Mouse (Mus musculus) fat pad, adult 2 months (tissue): Measurements from ENCODE around the gene Rell1.

Source experiments
- DNase-seq: peaks from one replicate; pipeline ENCODE4 v3.0.0-alpha.2; 2011; ENCODE audit warnings: low read depth, low spot score; ENCODE audit errors: extremely low read depth

Rell1 gene

DNA sequence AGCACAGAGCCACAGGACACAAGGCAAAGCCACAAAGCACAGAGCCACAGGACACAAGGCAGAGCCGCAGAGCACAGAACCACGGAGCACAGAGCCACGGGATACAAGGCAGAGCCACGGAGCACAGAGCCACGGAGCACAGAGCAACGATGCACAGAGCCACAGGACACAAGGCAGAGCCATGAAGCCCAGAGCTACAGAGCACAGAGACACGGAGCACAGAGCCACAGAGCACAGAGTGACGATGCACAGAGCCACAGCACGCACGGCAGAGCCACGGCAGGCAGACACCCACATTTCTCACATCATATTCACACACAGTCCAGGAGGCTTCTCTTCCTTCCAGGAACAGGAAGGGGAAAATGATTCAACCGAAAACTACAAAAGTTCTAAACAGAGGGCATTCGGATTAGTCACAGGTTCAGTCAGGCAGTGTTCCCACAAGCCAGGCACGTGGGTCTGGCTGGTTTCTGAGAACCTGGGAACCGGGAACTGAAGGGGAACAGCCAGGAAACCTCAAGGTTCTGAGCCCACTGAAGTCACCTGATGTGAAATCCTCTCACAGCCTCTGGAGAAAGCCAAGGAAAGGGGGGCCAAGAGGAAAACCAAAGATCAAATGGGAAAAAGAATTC is 15.2 kb downstream of the Rell1 start:
- DNase-seq, result no peak

DNA sequence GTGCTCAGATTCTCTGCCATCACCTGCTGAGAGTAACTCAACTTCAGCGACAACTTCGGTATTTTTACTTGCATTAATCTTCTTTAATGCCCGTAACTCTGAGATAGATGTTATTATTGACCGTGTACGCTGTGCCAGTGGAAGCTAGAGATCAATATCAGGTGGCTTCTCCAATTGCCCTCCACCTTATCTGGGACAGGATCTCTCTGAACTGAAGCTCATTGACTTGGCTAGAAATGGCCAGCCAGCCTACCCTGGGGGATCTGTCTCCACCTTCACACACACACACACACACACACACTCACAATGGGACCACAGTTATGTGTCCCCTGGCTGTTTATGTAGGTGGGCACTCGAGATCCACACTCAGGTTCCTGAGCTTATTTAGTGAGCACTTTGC is 16.7 kb downstream of the Rell1 start:
- no peak for DNase-seq

DNA sequence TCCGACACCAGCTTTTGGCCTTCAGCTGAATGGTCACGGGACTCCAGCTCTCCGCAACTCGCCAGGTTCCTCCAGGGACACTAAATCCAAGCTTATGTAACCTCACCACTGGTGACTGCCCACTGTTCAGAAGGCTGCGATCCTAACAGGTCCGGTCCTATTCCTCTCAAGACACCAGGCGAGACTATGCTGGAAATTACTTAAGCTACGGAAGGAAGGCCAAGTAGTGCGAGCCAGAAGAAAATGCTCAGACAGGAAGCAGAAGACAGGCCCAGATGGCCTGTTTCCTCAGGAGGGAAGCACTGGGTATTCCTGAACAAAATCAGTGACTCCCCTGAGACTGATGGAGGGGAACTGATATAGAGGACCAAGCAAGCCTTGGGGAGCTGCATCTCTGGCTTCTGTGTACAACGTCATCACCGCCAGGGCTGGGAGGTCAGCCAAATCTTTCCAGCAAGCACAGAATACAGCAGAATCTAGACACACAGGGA is 17.2 kb downstream of the Rell1 start:
- DNase-seq, result no peak

DNA sequence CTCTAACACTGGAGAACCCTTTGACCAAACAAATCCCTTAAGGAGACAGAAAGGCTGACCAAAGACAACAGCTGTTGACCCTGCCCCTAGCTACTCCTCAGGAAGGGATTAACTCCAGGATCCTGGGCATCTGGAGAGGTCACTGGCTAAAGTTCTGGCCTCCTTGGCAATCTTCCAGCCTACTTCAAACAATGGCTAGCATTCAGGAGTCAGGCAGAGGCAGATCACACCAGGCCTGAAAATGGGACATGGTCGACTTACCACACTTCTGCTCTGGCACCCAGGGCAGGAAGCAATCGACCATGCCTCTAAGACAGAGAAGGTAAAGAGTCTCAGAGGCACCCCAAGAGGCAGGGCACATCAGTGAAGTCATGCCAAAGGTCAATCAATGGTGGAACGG is 19.5 kb downstream of the Rell1 start:
- DNase-seq, result no peak

DNA sequence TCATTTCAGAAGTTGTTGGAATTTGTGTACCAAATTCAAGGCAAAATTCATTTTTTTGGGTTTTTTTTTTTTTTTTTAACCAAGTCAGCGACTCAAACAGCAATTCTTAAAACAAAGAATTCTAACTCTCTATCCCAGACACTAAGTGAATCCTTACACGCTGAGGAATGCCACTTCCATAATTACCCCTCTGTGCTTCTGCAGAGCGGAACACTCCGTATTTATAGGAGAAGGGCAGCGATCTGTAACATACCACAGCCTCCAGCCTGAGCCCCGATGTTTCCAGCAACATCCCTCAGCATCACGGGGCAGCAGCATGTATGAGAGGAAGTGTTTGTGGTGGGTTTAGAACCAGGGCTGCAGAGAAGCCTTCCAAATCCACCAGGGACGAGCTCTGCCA is 21.2 kb downstream of the Rell1 start:
- DNase-seq, result no peak

DNA sequence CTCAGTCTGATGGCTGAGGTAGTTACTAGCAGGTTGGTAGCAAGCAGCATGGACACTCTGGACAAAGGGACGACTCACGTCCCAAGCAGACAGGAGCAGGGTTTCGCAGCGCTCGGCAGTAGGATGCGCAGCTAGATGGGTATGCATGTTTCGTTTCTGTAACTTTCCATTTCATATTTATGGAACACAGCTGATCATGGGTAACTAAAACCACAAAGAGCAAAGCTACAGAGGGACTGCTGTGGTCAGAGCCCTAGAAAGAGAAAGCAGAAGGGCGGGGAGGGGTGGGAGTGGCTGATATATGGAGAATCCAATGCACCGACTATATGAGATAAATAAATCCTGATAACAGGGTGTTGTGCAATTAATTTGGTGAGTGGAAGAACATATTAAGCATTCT is 25.4 kb downstream of the Rell1 start:
- DNase-seq, result no peak

DNA sequence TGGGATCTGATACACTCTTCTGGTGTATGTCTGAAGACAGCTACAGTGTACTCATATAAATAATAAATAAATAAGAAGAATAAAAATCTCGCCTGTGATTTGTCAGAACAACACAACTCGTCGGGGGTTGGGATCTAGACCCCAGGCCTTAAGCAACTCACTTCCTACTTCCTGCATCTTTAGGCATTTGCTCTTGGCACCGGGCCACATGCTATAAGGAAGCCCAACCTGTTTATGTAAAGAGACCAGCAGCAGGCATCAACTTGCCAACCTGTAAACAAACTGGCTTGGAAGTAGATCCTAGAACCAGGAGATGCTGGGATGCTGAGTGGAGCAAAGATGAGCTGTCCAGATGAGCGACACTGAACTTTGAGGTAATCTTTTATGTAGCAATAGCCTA is 26.8 kb downstream of the Rell1 start:
- DNase-seq, result no peak

DNA sequence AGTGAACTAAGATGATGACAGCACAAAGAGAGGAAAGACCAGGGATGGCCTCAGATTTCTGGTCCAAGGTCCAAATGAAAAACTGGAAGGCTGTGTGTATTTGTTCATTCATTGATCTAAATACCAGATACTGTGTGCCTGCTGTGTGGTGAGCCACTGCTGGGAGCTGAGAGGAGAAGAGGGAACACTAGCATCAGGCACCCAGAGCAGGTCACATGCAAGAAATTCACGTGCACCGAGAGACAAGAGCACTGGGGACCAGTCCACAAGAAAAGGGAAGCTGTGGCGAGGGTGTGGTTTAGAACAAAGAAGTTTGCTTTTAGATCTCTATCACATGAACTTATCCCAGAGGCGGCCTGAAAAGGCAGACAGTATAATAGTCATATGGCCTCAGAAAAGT is 30.1 kb downstream of the Rell1 start:
- DNase-seq, result no peak

DNA sequence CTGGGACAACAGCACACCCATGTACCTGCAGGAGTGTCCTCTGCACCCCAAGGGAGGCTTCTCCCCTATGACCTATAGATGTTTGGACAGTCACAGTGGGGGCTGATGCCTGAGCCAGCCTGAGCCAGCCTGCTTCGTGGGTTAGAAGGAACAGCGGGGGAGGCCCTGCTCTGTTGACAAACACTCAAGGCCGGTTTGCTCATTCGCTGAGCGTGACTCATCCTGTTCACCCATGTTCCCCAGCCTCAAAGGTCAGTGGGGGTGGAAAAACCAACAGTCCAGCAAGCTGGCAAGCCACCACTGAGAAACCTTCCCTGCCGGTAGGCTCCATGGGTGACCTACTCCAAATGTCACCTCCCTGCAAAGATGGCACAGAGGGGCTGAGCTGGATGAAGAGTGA is 32.0 kb downstream of the Rell1 start:
- DNase-seq, result no peak

DNA sequence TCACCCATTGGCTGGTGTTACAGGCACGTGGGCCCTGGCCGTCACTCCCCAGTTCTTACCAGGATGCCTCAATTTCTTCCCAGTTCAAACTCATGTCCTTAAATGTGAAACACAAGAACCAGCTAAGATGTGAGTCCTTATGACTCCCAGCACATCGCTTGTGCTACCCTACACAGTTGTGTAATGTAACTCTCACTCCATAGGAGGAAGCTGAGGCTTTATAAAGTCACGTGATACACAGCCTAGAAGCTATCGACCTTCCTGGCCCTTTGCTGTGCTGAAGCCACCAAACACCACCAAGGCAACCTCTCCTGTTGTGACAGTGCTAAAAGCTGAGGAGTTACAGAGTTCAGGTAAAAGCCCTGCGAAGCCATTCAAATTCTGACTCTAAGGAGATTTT is 33.1 kb downstream of the Rell1 start:
- no peak for DNase-seq

DNA sequence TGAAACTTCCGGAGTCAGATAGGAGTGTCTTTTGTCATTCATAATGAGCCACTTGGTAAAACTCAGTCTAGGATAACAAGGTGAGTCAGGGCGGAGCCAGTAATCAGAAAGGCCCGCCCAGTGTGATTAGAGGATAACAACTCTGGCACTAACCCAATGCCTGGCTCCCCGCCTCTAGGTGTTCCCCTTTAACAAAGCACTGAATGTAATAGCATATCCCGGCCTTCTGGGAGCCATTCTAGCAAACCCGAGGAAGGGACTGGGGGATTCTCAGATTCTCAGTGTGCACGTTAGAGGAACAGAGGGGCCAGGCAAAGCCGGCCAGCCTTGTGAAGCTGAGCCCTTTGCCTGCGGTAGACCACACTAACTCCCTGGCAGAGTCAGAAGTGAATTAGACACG is 35.9 kb downstream of the Rell1 start:
- DNase-seq, result no peak

DNA sequence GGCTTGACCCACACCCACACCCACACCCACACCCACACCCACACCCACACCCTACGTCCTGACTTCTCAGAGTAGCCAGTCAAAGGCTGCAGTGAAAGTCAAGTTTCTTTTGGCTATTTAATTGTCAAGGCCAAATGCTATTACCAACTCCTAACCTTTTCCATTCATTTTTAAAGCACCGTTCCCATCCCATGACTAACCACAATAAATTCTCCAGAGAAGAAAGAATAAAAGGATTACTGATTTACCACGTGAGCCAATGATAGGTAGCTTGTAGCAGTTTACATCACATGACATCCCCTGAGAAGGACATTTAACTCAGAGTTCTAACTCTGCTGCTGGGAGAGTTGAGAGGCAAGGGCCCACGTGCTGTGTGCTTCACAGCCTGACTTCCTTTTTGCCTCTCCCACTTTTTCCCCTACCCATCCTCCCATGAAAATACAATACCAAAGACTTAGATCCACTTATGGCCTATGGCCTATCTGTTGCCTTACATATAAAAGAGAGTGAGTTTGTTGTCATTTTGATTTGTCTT is 37.8 kb downstream of the Rell1 start:
- no peak for DNase-seq

DNA sequence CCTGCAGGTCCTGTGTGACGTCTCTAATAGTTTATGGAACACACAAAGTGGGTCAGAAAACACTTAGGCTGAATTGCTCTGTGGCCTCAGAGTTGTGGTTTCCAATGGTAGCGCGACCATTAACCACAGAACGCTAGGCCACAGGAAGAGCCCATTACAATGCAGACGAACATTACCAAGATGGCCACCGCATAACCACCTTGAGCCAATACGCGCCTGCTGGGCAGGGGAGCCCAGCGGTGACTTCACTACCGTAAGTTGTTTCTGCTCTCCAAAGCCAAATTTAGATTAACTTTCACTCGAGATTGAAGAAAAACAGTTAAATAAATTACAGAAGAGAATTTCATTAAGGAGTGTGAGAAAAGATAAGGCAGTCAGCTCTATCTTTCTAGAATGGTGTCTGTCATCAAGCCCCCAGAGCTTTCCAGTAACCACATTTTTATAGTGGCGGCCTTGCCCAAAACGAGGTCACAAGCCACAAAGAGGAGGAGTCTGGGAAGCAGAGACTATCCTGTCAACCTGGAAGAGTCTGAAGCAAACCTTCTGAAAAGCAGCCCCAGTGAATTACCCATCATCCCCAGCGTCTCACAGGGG is 43.6 kb downstream of the Rell1 start:
- no peak for DNase-seq

DNA sequence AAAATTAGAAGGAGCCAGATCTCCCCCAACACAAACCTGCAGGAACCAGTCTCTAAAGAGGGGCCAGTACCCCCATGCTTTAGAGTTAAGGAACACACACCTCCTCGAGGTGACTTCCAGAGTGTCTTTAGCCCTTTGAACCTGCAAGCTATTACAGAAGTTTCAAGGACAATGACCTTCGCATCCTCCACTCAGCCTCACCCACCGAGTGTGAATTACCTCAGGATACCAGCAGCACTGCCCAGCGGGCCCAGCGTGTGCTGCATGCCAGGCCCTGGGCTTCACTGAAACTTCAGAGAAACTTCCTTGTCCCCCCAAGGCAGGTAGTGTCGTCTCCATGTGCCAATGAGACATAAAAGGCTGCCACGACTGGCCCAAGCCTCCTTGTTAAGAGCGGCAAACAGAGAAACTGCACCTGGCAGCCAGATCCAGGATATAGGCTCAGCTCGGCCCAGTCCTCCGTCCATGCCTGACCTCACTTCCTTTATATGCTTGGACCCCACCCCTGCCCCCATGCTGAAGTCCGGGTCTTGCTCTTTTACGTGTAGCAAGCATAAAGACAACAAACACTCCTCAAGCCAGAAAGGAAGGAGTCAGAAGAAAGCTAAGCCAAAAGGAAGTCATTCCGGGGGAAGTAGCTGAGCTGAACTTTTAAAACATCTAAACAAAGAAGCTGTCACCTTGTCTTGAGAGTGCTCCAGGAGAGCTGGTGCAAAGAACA is 45.2 kb downstream of the Rell1 start:
- no peak for DNase-seq

DNA sequence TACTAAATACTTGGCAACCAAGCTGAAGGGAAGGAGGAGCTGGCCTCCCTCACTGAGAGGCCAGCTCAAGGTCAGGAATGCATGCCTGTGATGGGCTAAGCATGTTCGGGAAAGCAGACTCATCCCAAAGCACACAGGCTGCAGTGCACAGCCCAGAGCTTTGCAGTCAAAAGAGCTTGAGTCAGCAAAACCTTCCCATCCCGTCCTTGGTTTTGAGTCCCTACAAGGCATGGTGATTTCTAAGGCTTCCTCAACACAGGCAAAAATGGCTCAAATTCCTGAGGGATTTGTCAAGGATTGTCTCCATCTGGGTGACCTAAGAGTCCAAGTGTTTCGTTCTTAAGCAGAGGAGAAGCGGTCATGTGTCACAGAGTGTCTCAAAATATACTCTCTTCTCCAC is 50.5 kb downstream of the Rell1 start:
- no peak for DNase-seq

DNA sequence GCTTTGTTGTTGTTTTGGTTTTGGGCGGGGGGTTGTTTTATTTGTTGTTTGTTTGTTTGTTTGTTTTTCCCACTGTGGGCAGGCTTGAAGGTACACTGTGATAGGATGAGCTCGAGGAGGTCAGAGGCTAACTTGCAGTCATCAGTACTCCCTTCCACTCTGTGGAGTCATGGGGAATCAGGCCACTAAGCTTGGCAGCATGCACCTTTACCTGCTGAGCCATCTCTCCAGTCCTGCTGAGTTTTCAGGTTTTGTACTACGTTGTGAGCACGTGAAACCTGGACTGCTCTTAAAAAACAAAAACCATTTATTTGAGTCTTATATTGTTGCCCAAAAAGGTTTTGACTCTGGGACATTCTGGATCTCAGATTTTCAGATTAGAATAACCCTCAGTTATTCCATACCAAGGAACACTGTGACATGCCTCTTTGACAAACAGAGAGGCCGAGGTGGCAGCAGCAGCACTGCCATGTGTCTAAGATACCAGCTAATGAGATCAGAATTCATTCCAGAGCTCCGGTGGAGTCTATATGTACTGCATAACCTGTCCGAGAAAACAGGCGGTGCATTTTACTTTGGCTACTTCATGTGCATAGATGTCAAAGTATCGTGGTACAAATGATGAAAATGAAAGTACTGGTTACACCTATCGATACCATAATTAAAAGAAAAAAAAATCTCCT is 52.1 kb downstream of the Rell1 start:
- no peak for DNase-seq

DNA sequence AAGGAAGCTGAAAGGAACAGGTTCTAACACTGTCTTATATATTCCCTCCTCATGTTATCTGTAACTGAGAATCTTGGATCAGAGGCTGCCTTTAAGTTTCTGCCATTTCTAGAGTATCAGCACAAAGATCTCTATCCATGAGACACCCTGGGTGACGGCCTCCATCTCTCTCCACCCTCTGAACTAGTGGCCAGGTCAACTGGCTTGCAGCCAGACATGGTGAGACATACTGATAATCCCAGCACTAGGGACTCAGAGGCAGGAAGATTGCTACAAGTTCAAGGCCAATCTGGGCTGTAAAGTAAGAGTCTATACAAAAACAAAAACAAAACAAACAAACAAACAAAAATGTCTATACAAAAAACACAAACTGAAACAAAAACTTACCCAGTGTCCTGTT is 53.8 kb downstream of the Rell1 start:
- no peak for DNase-seq

DNA sequence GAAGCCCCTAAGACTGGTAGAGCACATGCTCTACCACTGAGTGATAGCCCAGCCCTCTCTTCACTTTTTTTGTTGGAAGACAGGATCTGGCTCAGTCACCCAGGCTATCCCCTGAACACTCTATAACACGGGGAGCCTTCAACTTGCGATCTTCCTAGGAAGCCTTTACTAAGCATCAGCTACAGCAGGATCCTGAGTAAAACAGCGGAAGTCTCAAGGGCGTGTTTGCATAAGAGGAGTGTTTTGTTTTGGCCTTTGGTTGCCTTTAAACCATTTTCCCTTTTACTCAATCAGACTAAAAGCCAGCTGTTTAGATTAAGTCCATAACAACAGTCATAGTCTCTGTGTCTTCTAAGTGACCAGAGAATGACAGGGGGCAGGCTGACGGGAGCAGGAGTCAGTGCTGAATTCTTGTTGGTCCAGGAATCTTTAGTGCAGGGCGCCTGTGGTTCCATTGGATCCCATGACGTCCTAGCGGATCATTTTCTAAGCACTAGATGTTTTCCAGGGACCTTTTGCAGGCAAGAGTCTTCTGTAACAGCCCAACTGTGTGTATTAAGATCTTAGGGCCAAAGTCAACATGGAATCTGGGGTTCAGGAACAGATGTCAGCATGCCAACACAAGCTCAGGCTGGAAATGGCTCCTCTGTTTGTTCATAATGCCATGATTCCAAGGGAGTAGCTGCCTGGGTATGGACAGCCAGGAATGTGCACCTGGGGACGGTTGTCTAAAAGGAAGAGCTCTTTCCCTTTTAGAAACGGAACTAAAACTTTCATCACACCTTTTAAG is 58.3 kb downstream of the Rell1 start:
- no peak for DNase-seq

DNA sequence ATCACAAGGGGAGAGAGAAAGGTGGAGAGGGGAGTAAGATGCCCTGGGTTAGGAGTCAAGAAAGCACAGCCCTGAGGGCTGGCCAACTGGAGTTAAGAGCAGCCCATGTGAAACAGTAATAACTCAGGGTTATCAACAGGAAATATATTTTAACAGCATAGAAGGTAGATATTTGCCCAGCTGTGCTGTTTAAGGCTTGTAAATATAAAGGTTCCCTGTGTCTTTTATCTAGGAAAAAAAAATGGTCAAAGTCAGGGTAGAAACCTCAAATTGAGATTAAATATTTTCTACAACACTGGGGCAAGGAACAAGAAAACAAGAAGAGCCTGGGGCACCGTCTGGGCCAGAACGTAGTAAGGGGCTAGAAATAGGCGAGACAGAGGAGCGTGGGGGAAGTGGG is 61.2 kb downstream of the Rell1 start:
- no peak for DNase-seq

DNA sequence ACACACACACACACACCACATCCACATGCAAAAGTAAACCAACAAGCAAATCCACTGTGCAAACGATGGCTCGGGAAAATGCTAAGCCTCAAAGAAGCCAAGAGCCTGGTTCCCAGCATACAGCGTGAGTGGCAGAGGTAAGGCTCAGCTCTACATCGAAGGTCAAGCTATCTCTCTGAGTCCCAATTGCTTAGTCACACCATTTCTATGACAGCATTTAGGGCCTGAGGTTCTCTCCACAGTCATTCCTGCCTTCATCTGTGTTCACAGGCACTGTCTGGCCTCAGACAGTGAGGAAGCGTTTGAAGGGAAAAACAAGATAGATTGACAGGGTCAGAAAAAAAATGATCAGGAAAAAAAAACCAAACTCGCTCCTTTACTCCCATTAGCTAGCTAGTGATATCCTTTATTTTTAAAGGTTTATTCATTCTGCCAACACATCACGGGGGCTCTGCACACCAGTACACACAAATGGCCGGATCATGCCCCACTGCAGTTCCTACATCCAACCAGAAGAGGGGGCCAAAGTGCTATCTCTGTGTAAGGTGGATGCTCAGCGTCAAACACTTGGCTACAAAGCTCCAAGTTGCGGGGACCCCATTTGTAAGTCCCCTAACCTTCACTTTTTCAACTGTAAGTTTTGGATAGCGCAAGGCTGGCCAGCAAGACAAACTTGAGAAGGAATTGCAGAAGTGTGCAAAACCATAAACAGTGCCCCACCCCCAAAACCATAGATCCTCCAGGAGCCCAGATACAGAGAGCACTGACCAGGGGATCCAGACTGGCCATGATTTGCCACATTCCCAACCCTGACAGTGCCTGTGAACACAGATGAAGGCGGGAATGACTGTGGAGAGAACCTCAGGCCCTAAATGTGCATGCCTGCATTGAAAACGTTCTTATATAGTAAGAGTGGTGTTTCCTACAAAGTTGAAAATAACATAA is 62.3 kb downstream of the Rell1 start:
- DNase-seq, result no peak
